Mouse (Mus musculus): ENCODE measurements at regions not wholly inside any gene's neighbourhood (a gene's known extent, or its start where the extent isn't known, plus 50 kb on each side); places are given as distances from the start of the nearest gene placed in this dataset.
"Not testable (repeated sequence)": the region's sequence is repeated elsewhere in the genome, so short reads cannot be mapped to it uniquely, and the experiment has no call there.

DNA sequence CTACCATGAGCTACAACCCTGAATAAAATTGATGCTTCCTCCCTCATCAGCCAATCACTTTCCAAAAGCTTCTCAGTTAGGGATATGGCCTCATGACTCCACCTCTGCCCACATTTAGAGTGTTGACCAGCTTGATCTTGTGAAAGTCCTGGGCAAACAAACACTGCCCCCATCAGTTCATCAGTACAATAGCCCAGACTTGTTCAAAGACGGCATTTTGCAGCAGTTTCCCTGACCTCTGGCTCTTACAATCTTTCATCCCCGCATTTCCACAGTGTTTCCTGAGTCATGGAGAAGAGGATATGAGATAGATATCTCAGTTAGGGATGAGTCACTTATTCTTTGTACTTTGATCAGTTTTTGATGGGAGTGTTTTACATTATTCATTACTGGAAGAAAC, 203.5 kb upstream of the Asrgl1 start:
- ATAC-seq (ENCODE audit: extremely low read depth, insufficient number of reproducible peaks, low FRiP score, poor library complexity, severe bottlenecking): not testable (repeated sequence)

DNA sequence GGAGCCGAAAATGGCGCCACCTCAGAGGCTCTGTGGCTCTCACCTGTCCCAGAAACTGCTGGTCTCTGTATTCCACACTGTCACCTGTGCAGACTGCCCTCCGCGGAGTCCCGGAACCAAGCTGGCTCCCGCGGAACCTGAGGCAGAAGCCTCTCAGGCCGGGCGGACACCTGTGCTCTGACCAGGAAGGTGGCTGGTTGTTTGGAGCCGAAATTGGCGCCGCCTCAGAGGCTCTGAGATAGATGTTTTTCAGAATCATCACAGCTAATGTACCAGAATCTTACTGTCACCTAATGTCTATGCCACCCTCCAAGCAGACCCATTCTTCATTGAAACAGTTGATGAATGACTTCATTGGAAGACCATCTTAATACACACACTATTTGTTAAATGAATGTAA, 202.0 kb upstream of the Asrgl1 start:
- not testable (repeated sequence) for ATAC-seq (ENCODE audit: extremely low read depth, insufficient number of reproducible peaks, low FRiP score, poor library complexity, severe bottlenecking)

DNA sequence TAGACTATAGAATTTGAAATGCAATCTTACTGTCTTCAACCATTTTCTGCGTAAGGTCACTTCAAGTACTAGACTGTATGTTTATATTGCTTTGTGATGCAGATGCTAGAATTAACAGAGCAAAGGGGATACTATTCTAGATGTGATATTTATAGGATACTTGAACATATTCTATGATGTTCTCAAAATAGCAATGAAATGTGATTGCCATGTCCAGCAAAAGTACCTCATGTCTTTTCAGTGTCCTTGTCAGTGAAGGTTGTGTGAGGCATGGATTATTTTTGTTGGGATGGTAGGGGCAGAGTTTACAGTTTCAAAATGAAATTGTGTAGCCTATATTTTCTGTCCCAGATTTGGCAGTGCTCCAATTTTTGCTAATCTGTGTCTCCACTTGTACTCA, 182.5 kb upstream of the Asrgl1 start:
- ATAC-seq (ENCODE audit: extremely low read depth, insufficient number of reproducible peaks, low FRiP score, poor library complexity, severe bottlenecking): not testable (repeated sequence)

DNA sequence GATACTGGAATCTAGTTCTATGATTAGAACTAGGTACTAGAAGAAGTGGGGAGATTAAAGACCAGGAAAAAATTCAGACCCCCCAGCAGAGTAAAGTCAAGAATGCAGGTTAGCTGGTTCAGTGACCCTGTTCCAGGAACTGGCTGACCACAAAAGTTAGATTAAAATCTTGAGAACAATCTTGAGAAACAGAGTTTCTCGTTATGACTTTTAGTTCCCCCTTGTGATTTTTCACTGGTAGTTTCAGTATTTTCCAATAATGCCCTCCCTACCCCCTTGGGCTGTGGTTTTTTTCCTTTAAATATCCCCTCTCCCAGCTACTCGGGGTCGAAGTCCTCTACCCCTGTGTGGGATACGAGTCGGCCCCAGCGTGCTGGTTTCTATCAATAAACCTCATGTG, 180.7 kb upstream of the Asrgl1 start:
- ATAC-seq (ENCODE audit: extremely low read depth, insufficient number of reproducible peaks, low FRiP score, poor library complexity, severe bottlenecking): not testable (repeated sequence)

DNA sequence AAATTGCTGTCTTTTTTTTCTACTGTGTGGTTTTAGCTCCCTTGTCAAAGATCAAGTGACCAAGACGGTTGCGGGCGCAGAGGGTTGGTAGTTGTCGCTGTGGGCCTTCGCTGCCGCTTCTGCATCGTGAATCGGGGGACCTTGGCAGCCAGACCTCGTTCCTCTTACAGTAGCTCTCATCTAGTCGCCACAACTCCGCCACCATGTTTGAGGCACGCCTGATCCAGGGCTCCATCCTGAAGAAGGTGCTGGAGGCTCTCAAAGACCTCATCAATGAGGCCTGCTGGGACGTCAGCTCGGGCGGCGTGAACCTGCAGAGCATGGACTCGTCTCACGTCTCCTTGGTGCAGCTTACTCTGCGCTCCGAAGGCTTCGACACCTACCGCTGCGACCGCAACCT, 147.7 kb upstream of the Asrgl1 start:
- peak; percentile 44; the same call in 1 of the 2 replicates for ATAC-seq (ENCODE audit: extremely low read depth, insufficient number of reproducible peaks, low FRiP score, poor library complexity, severe bottlenecking)

DNA sequence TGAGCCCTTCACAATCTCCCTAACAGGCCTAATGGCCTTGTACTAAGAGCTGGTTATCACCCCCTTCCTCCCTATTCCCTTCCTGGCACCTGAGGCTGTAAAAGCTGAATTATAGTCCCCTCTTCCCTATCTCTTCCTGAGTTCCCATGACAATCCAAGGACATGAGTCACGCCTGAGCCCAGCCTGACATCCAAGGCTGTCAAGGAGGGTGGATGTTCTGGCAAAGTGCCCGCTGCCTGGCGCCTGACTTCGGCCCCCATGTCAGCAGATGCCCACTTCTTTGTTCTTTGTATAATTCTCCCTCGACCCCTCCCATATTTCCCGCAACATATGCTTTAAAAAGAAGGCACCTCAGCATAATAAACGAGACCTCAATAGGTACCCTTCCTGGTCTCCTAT, 99.2 kb upstream of the Asrgl1 start:
- ATAC-seq (ENCODE audit: extremely low read depth, insufficient number of reproducible peaks, low FRiP score, poor library complexity, severe bottlenecking): not testable (repeated sequence)
